Mouse (Mus musculus): ENCODE measurements around the gene Mrpl4. TPM values are rescaled to one million over a fixed set of nuclear protein-coding genes. Genes with fewer than 3 reads are reported as not detected.
A peak's percentile ranks its signal among the peaks of the same experiment; 100 is the strongest.

The Mrpl4 gene
- total RNA-seq, 2 experiments from 2014 or later = 44.5 to 63.6 TPM

GRCm38 (mm10) chr9:21016331-21017176 lies 14.0 kb downstream of the Mrpl4 start:
- no peak for ATAC-seq (ENCODE audit: poor library complexity, severe bottlenecking)

GRCm38 (mm10) chr9:21017177-21017575 lies 14.6 kb downstream of the Mrpl4 start:
- no peak for ATAC-seq (ENCODE audit: poor library complexity, severe bottlenecking)

- ATAC-seq (ENCODE audit: poor library complexity, severe bottlenecking) = no peak
Observed at GRCm38 (mm10) chr9:21018600-21018999, 16.1 kb downstream of the Mrpl4 start.

DNA sequence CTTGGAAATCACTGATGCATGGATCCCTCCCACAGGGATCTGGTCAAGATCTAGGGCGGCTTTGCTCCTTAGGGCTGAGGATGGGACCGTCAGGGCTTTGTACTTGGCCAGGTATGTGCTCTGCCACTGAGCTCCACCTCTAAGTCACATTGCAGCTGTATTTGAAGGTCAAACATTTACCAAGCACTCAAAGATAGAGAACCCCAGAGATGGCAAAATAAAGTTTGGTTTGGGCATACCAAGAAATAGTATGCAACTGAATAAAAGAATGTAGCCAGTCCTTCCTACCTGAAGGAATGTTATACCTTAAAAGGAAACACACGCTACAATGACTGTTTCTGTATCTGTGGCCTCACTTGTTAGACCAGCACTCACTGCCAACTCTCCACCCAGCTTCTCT lies 18.8 kb downstream of the Mrpl4 start:
- no peak for ATAC-seq (ENCODE audit: poor library complexity, severe bottlenecking)

GRCm38 (mm10) chr9:21022288-21022687 lies 19.8 kb downstream of the Mrpl4 start:
- ATAC-seq (ENCODE audit: poor library complexity, severe bottlenecking) = no peak

DNA sequence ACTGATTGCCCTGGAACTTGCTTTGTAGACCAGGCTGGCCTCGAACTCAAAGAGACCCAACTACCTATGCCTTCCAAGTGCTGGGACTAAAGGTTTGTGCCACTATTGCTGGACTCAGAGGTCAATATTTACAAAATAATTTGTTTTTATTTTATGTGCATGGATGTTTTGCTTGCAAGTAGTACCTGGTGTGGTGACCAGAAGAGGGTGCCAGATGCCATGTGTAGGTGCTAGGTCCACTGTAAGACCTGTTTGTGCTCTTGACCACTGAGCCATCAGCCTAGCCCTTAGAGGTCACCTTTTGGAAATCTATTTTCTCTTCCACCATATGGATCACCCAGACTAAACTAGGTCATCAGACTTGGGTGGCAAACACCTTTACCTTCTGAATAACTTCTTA lies 20.2 kb downstream of the Mrpl4 start:
- ATAC-seq (ENCODE audit: poor library complexity, severe bottlenecking) = no peak

DNA sequence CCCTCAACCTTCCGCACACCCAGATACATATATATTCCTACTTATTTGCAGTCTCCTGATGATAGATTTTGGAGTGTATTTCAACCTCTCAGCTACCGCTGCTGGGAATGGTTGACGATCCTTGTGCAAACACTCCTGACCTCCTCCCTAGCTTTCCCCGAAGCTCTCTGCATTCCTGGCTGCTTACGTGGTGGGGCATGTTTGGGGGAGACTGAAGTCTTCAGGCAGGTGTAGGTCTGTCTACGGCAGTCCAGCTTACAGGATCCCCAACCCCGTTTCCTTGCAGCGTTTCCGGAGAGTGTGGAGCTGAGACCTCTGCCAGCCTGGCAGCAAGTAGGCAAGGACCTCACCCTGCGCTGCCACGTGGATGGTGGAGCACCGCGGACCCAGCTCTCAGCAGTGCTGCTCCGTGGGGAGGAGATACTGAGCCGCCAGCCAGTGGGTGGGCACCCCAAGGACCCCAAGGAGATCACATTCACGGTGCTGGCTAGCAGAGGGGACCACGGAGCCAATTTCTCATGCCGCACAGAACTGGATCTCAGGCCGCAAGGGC lies 22.8 kb downstream of the Mrpl4 start:
- ATAC-seq (ENCODE audit: poor library complexity, severe bottlenecking) = no peak

DNA sequence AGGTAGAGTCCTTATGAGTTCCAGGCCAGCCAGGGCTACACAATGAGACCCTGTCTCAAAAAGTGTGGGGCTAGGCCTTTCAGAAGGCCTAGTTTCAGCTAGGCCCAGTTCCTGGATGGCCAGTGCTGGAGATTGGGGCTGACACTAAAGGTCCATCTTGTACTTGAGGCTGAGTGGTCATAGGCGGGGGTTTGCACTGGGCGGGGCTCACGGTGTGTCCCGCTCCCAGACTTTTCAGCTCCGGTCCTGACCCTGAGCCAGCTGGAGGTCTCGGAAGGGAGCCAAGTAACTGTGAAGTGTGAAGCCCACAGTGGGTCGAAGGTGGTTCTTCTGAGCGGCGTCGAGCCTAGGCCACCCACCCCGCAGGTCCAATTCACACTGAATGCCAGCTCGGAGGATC lies 24.3 kb downstream of the Mrpl4 start:
- ATAC-seq (ENCODE audit: poor library complexity, severe bottlenecking) = no peak

DNA sequence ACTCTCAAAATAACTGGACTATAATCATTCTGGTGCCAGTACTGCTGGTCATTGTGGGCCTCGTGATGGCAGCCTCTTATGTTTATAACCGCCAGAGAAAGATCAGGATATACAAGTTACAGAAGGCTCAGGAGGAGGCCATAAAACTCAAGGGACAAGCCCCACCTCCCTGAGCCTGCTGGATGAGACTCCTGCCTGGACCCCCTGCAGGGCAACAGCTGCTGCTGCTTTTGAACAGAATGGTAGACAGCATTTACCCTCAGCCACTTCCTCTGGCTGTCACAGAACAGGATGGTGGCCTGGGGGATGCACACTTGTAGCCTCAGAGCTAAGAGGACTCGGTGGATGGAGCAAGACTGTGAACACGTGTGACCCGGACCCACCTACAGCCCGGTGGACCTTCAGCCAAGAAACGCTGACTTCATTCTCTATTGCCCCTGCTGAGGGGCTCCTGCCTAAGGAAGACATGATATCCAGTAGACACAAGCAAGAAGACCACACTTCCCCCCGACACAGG lies 25.3 kb downstream of the Mrpl4 start:
- no peak for ATAC-seq (ENCODE audit: poor library complexity, severe bottlenecking)

DNA sequence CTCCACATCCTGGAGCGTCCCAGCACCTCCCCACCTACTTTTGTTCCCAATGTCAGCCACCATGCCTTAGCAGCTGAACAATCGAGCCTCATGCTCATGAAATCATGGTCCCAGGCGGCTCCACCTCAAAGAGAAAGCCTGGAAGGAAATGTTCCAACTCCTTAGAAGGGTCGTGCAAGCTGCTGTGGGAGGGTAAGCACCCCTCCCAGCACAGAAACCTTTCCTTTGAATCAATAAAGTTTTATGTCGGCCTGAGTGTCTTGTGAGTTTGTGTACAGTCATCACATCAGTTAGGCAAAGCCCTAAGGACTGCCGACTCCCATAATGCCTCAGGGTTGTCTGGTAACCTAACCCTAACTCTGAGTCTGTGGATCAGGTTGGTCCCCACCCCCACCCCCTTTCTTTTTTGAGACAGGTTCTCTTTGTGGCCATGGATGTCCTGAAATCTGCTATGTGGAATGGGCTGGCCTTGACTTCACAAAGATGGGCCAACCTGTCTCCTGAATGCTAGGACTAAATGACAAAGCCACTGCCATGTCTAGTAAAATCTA lies 26.1 kb downstream of the Mrpl4 start:
- no peak for ATAC-seq (ENCODE audit: poor library complexity, severe bottlenecking)

- peak; percentile 59 for ATAC-seq (ENCODE audit: poor library complexity, severe bottlenecking)
Observed at GRCm38 (mm10) chr9:21029291-21030054, 26.9 kb downstream of the Mrpl4 start, which contains the start of gene Icam4. Gene Icam4 (plus strand): TSS chr9:21029373.

GRCm38 (mm10) chr9:21030055-21030600 lies 27.6 kb downstream of the Mrpl4 start:
- peak; percentile 17; the same call in 1 of the 2 replicates for ATAC-seq (ENCODE audit: poor library complexity, severe bottlenecking)

DNA sequence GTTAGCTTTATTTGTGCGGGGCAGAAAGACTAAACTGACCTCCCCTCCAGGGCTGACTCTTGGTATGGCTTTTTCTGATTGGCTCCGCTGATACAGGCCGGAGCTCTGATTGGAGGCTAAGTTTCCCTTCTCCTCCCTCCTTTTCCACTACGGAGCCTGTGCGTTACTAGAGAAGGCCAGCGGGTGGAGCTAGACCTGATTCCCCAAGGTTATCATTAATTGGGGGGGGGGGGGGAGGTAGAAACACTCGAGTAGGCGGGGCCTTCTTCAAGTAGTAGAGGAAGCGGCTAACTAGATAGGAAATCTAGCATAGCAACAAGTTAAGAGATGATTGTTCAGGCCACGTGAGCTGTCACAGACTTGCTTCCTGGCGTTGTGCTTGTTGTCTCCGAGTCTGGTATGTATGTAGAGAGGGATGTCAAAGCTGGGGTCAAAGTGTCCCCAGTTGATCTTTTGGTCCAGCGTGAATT lies 28.3 kb downstream of the Mrpl4 start:
- ATAC-seq (ENCODE audit: poor library complexity, severe bottlenecking) = peak; percentile 69

- ATAC-seq (ENCODE audit: poor library complexity, severe bottlenecking) = peak; percentile 7; the same call in 1 of the 2 replicates
Observed at GRCm38 (mm10) chr9:21031251-21031895, 28.8 kb downstream of the Mrpl4 start.

DNA sequence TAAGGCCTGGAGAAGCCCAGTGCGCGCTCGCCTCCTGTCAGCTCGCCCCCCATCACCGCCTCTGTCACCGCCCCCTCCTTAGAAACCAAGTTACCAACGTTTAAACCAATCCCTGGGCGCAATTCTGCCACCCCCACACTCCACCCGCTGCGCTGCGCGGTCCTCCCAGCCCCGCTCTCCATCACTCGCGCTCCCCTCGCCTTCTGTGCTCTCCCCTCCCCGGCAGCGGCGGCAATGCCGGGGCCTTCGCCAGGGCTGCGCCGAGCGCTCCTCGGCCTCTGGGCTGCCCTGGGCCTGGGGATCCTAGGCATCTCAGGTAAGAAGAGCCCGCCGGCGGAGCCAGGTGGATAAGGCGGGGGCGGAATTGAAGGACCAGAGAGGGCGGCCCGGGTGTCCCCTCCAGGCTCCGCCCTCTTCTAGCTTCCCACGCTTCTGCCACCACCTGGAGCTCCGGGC lies 29.4 kb downstream of the Mrpl4 start, which contains the start of gene Icam5:
Gene Icam5, plus strand, starts transcription at position 178 of the 456 bp plus-strand sequence.
- ATAC-seq (ENCODE audit: poor library complexity, severe bottlenecking) = no peak

GRCm38 (mm10) chr9:21032491-21032890 lies 30.0 kb downstream of the Mrpl4 start:
- no peak for ATAC-seq (ENCODE audit: poor library complexity, severe bottlenecking)

- peak; percentile 56 for ATAC-seq (ENCODE audit: poor library complexity, severe bottlenecking)
Observed at GRCm38 (mm10) chr9:21033136-21033535, 30.6 kb downstream of the Mrpl4 start.

DNA sequence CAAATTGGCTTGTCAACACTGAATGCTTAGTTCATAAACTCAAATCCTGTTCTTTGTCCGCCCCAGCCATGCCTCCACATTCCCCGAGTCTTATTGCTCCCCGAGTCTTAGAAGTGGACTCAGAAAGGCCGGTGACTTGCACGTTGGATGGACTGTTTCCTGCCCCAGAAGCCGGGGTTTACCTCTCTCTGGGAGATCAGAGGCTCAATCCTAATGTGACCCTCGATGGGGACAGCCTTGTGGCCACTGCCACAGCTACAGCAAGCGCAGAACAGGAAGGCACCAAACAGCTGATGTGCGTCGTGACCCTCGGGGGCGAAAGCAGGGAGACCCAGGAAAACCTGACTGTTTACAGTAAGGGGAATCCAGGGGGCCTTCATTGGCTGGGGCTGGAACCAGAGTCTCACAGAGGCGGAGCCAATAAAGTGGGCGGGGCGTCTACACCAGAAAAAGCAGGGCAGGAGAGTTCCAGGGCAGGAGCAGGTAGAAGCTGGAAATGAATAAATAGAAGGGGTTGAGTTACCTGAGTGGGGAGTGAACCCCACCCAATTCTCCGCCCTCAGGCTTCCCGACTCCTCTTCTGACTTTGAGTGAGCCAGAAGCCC lies 32.0 kb downstream of the Mrpl4 start:
- ATAC-seq (ENCODE audit: poor library complexity, severe bottlenecking) = no peak

GRCm38 (mm10) chr9:21035586-21035985 lies 33.0 kb downstream of the Mrpl4 start:
- ATAC-seq (ENCODE audit: poor library complexity, severe bottlenecking) = no peak

All from megakaryocyte, adult 5-6 weeks (primary cell).